Comparison of ENCODE assay signal across 21 mouse cellular contexts in the genomic region with DNA sequence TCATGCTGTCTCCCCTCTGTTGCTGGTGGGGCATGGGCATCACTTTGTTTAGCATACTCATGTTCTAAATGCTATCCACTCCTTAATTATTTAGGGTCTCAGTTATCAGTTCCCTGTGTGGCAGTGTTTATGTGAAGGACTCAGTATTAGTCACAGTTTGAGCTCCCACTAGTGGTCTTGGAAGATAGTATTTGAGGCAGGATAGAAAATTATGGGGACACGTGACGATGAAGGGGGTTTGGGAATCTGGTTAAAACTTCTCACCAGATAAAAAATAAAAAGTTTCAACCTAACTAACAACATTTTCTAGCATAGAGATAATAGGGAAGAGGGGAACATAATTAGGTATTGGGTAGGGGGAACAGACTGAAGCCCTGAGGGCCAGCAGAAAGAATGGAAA.
"Had no signal": no experiment of that assay in that cellular context is flagged by ENCODE, and none has a peak within 500 bp of the region (broad histone marks: within the 10 kb centered on the region; RNA-seq: fewer than 3 reads in every experiment).

No protein-coding gene starts in this region.

- H3K4me2 ChIP-seq: heart, embryonic 11.5 days; heart, embryonic 13.5 days; heart, embryonic 15.5 days; hindbrain, embryonic 13.5 days; hindbrain, embryonic 15.5 days; limb, embryonic 13.5 days; limb, embryonic 15.5 days; liver, embryonic 12.5 days had no signal

- H3K9me3 ChIP-seq: heart, embryonic 13.5 days; heart, embryonic 15.5 days; hindbrain, embryonic 13.5 days; hindbrain, embryonic 15.5 days; limb, embryonic 13.5 days; limb, embryonic 15.5 days; liver, embryonic 12.5 days had no signal

- H3K36me3 ChIP-seq: heart, embryonic 13.5 days; heart, embryonic 15.5 days; hindbrain, embryonic 13.5 days; hindbrain, embryonic 15.5 days; limb, embryonic 13.5 days; limb, embryonic 15.5 days; liver, embryonic 12.5 days had no signal

- H3K9ac ChIP-seq: heart, embryonic 13.5 days; heart, embryonic 15.5 days; hindbrain, embryonic 13.5 days; hindbrain, embryonic 15.5 days; limb, embryonic 13.5 days; limb, embryonic 15.5 days; liver, embryonic 12.5 days had no signal

- H3K27ac ChIP-seq: gastrocnemius, adult 2 months; heart, adult 2 months; heart, embryonic 13.5 days; heart, embryonic 15.5 days; hindbrain, embryonic 13.5 days; hindbrain, embryonic 15.5 days; hindbrain, postnatal 0 days; limb, embryonic 13.5 days; limb, embryonic 15.5 days; liver, embryonic 12.5 days had no signal

- H3K27me3 ChIP-seq: heart, embryonic 13.5 days; heart, embryonic 15.5 days; hindbrain, embryonic 15.5 days; limb, embryonic 15.5 days had no signal

- H3K4me3 ChIP-seq: gastrocnemius, adult 2 months; heart, adult 2 months; heart, embryonic 13.5 days; heart, embryonic 15.5 days; hindbrain, embryonic 13.5 days; hindbrain, embryonic 15.5 days; limb, embryonic 13.5 days; limb, embryonic 15.5 days; liver, embryonic 12.5 days had no signal

- ATAC-seq: hindbrain, postnatal 0 days; liver, embryonic 12.5 days had no signal

- H3K4me1 ChIP-seq: heart, embryonic 13.5 days; heart, embryonic 15.5 days; hindbrain, embryonic 13.5 days; hindbrain, embryonic 15.5 days; limb, embryonic 13.5 days; limb, embryonic 15.5 days; liver, embryonic 12.5 days had no signal

- DNase-seq: gastrocnemius, adult 2 months; gastrocnemius, postnatal 10 days; gastrocnemius, postnatal 36 days; heart, adult 2 months; heart, postnatal 14 days; heart, postnatal 36 days; kidney, adult 11 months; kidney, adult 8-10 months; kidney, postnatal 14 days; kidney, postnatal 36 days; layer of hippocampus, postnatal 36 days; left cerebral cortex, postnatal 4 days had no signal
